Mouse (Mus musculus) cerebellum, postnatal 36 days (tissue): ENCODE results near the gene Piwil4.
A peak's percentile ranks its signal among the peaks of the same experiment; 100 is the strongest.

ENCODE experiments used
- DNase-seq, 2 experiments: peaks; one replicate each; pipeline ENCODE4 v3.0.0; 2021 to 2022; ENCODE audit warnings: mixed read lengths in 2 of 2

Gene Piwil4

DNA sequence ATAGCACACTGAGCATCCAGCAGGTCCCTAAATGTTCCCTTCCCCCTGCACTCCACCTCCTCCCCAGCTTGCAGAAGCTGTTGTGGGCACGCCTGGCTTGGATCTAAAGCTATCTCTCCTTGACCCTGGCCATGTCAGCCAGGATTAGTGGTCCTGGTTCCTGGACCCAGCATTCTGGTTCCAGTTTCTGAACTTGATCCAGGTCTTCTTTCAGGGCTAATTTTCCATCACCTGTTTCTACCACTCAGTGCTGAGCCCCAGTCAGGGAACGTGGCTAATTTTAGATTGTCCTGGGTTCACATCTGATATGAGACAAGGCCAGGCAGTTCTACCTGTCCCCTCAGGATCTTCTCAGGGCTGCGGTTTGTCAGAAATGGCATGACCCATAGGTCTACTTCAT, 74.5 kb downstream of the Piwil4 start:
- no peak for DNase-seq

DNA sequence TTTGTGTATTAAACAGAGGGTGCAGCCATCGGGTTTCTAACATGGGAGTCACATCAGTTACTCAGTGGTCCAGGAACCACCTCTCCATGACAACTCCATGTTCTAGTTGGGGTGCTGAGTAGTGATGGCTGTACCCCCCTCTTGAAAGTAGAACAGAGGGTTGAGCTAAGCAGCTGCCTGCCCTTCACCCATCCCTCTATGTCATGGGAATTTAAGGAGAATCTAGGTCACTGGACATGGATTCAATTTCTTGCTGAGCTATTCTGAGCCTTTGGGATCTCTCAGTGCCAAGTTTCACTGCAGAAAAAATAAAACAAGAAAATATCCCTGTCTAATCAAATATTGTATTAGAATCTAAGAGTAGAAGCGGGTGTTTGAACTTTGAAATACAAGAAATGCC, 76.9 kb downstream of the Piwil4 start:
- DNase-seq: peak in 1 of 2 experiments; percentile 7

DNA sequence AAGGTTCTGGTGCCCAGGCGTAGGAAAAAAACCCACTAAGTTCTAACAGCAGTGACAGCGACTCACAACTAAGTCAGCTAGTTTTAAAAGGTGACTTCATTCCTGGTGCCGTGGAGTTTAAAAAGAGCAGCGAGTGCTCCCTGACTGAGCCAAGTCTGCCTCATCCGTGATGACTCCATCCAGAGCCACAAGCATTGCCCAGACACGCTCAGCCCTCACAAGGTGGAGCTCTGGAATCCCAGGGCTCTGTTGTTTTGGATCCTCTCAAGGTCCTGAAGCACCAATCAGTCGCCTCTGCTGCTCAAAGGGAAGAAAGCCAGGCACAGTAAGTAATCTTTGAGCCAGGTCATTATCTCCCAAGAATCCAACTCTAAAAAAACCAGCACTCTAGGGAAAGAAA, 77.7 kb downstream of the Piwil4 start:
- no peak for DNase-seq

DNA sequence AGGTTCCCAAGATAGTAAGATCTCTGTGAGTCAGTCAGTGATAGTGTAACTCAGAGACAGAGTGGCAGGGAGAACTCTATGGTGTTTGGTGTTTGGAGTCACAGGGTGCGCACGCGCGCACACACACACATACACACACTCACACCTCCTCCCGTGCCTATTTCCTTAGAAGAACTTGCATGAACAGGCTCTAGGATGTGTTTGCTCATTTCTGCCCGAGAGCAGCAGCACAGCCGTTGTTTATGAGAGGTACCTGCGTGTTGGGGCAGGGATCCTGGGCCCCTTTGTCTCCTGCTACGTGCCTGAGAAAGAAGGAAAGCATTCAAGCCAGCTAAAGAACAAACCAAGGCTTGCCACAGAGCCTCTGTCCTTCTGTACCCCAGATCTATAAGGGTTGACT, 78.4 kb downstream of the Piwil4 start:
- no peak for DNase-seq

DNA sequence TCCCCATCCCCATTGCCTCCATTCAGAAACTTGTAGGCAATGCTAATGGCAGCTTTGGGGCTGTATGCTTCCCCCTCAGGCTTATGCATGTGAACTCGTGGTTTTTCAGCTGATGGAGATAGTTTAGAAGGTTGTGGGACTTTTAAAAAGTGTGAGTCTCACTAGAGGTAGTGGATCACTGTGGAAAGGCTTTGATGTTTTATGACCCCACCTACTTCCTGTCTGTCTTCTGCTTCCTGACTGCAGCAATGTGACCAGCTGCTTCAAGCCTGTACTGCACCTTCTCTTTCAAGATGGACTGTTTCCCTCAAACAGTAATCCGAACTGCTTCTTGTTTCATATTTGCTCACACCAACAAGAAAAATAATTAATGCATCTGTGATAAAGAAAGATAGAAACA, 82.6 kb downstream of the Piwil4 start:
- no peak for DNase-seq

DNA sequence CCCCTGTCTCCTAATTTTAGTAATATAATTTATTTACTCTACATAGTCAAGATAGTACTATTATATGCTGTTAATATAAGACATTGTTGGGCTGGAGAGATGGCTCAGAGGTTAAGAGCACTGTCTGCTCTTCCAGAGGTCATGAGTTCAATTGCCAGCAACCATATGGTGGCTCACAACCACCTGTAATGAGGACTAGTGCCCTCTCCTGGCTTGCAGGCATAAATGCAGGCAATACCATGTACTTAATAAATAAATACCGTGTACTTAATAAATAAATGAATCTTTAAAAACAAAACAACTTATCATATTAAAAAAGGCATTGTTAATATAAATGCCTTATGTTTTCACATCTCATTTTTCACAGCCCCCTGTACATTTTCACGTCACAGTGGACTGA, 86.5 kb downstream of the Piwil4 start:
- no peak for DNase-seq

DNA sequence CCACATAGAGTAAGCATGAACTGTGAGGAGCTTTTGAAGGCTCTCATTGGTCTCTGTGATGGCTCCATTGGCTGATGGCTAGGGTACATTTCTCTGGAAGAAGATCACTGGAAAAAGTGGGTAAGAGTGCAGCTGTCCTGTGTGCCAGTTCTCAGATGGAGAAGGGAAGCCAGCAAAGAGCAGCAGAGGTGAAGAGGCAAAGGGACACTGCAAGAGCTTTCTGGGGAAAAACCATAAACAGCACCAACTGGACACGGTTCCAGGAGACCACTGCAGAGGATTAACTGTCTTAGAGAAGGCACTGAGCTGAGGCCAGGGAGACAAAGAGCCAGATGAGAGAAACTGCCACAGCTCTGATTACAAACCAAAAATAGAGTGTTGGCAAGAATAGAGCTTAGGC, 87.8 kb downstream of the Piwil4 start:
- no peak for DNase-seq

DNA sequence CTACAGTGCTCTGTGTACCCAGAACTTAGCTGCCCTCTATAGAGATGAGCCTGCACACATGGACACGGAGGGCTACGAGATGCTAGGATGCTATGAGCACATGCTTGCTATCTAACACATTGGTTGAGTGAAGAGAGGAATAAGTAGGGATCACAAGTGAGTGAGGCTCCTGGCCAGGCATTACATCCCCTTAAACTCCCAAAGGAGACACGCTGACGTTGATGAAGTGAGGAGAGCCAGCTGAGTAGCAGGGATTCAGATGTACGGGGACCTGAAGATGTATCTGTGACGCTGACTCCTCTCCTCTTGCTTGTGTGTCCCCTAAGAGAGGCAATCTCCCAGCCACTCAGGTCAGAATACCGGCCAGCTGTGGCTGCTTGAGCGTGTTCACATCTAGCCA, 92.7 kb downstream of the Piwil4 start:
- DNase-seq: no peak

DNA sequence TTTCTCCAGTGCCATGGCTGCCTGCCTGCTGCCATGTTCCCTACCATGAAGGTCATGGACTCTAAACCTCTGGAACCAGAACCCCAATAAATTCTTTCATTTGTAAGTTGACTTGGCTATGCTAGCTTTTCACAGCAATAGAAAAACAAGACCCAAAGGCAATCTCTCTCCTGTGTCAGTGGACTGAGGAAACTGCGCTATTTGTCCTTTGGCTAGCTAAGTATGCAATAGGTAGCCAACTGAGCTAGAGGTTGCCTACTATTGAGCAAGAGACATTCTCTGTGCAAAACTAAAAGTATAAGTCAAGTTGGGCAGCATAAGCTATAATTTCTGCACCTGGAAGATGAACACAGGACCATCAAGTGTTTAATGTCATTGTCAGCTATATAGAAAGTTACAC, 93.9 kb downstream of the Piwil4 start:
- DNase-seq: no peak
